Mouse (Mus musculus): ENCODE results near the gene Ankmy1. TPM values are rescaled to one million over a fixed set of nuclear protein-coding genes. Genes with fewer than 3 reads are reported as not detected.

The Ankmy1 gene
- 0.20 and 0.41 TPM in 2 replicates for polyA plus RNA-seq (2012; rRNA removed)

DNA sequence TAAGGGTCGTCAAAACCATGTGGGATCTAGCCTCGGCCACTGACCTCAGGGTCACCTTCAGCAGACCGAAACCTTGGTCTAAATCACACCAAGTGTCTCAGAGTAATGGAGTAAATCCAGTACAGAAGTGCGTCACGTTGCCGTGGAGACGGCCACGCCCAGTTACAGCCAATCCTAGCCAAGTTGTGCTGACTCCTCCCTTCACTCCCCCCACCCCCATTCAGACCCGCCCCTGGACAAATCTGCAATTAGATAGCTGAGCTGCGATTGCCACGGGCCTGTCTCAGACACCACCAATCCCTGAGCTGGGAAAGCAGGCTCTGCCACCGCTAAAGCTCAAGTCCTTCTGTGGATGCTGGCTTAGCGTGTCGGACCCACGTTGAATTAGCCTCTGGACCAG, at the start of gene Ankmy1:
Gene Ankmy1 (minus strand): TSS at position 121 of the 400 bp plus-strand sequence.
- DNase-seq (ENCODE audit: low read depth), result peak; percentile 82

DNA sequence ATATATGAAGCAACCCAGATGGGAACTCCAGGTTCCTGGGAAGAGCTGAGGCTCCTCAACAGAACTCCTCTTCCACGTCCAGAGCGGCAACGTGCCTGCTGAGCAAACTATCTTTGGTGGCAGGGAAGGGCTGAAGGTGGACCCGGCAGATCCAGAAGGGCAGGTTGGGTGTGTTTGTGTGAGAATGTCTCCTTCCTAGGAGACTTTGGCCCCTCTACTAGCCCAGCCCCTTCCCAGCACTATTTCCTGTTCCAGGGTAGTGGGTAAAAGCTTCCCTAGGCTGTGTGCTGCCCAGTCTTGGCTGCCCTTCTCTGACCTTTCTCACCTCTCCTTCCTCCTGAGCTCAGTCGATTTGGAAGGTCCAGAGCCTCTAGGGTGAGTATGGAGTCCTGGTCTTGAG, 47.9 kb upstream of the Ankmy1 start, which contains the start of gene Gpr35:
Gene Gpr35 (plus strand): TSS at position 259 of the 400 bp plus-strand sequence.
- no peak for DNase-seq (ENCODE audit: low read depth)
- no peak for TF ChIP-seq CTCF (IDR thresholded peaks at IDR 0.05; ENCODE audit: borderline replicate concordance, extremely low read depth, insufficient read depth, insufficient read length)
- TF ChIP-seq POLR2A (IDR thresholded peaks at IDR 0.05; ENCODE audit: borderline replicate concordance, extremely low read depth, insufficient read depth, insufficient read length, poor library complexity, severe bottlenecking), result no peak

More for the DNA sequence above, at the start of gene Ankmy1:
- TF ChIP-seq CTCF (IDR thresholded peaks at IDR 0.05; ENCODE audit: borderline replicate concordance, extremely low read depth, insufficient read depth, insufficient read length) (no peak), POLR2A (IDR thresholded peaks at IDR 0.05; ENCODE audit: borderline replicate concordance, extremely low read depth, insufficient read depth, insufficient read length, poor library complexity, severe bottlenecking) (no peak)

DNA sequence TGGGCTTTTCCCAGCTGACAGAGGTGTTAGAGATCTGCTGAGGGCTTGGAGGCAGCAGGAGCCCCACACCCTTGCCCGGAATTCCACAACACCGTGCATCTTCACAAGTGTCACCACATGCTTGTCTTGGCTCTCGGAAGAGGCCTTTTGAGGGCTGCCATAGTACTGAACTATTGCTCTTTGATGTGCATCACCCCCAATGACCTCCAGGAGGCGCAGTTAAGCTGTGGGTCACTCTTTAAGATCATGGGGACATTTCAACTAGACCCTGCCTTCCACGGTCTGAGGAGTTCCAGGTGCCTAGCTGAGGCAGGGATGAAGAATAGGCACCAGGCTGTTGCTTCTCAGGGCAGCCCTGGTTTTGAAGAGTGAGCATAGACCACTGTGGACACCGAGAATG, 46.7 kb upstream of the Ankmy1 start:
- no peak for DNase-seq (ENCODE audit: low read depth)
- TF ChIP-seq POLR2A (IDR thresholded peaks at IDR 0.05; ENCODE audit: borderline replicate concordance, extremely low read depth, insufficient read depth, insufficient read length, poor library complexity, severe bottlenecking), result no peak
- peak; percentile 41; the same call in 1 of the 2 replicates for TF ChIP-seq CTCF (IDR thresholded peaks at IDR 0.05; ENCODE audit: borderline replicate concordance, extremely low read depth, insufficient read depth, insufficient read length)

DNA sequence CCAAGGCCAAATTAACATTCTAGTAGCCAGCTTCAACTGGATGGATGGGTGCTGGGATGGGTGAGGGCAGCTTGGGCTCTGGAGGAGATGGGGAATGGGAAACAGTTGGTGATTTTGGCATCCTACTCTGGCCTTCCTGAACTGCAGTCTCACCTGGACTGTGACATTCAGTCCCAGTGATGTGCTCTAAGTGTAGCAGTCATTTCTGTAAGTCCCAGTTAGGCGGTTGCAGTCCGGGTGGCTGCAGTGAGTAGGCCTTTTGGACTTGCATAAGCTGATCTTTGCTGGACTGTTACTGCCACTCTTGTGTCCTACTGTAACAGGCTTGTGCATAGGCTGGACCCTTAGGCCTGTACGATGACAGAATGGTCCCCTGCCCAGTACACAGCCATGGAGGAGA, 45.3 kb upstream of the Ankmy1 start:
- no peak for TF ChIP-seq CTCF (IDR thresholded peaks at IDR 0.05; ENCODE audit: borderline replicate concordance, extremely low read depth, insufficient read depth, insufficient read length)
- no peak for TF ChIP-seq POLR2A (IDR thresholded peaks at IDR 0.05; ENCODE audit: borderline replicate concordance, extremely low read depth, insufficient read depth, insufficient read length, poor library complexity, severe bottlenecking)

DNA sequence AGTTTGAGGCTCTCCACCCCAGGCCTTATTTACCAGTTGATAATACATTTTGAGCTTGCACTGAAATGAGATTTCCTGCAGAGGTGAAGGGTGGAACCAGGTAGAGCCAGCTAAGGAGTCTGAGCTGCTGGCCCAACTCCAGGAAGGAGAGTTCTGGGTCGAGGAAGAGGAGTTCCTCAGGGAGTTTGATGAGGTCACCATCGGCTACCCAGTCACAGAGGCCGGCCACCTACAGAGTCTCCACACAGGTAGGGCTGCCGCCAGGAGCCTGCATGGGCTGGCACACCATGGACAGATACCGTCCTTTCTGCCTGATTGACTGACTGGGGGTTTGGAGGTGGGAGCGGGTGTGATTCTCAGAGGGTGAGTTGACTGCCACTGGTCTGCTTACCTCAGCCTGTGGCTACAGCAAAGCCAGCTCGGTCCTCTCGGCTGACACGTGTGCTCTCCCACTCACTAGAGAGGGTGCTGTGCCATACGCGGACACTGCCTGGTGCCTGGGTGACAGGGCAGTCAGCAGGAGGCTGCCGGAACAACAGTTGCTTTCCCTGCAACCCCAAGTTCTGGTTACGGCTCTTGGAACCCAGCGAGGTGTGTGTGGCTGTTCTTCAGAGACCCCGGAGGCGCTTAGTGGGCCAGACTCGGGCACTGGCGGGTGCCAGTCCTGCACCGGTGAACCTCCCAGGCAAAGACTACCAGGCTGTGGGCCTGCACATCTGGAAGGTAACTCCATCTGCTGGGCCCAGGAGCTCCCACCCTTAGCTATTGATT, 40.7 kb upstream of the Ankmy1 start:
- no peak for TF ChIP-seq CTCF (IDR thresholded peaks at IDR 0.05; ENCODE audit: borderline replicate concordance, extremely low read depth, insufficient read depth, insufficient read length)
- no peak for TF ChIP-seq POLR2A (IDR thresholded peaks at IDR 0.05; ENCODE audit: borderline replicate concordance, extremely low read depth, insufficient read depth, insufficient read length, poor library complexity, severe bottlenecking)
- DNase-seq (ENCODE audit: low read depth), result no peak

More for the DNA sequence above, 45.3 kb upstream of the Ankmy1 start:
- DNase-seq (ENCODE audit: low read depth), result no peak

DNA sequence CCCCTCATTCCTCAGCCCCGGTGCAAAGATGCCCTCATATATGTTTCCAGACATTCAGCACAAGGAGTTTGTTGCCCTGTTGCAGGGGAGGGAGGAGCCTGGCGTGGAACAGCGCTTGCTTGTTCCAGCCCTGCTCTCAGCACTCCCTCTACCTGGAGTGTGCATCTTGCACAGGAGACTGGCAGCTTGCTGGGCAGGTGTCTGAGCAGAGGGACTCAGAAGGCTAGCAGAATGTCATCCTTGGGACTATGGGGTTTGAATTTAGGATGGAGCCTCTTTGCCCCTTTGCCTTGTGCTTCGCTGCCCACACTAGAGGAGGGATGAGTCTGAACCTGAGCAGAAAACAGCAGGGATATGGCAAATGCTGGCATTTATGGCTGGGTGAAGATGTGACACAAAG, 37.0 kb upstream of the Ankmy1 start:
- TF ChIP-seq POLR2A (IDR thresholded peaks at IDR 0.05; ENCODE audit: borderline replicate concordance, extremely low read depth, insufficient read depth, insufficient read length, poor library complexity, severe bottlenecking), result no peak
- TF ChIP-seq CTCF (IDR thresholded peaks at IDR 0.05; ENCODE audit: borderline replicate concordance, extremely low read depth, insufficient read depth, insufficient read length), result no peak
- DNase-seq (ENCODE audit: low read depth), result no peak

DNA sequence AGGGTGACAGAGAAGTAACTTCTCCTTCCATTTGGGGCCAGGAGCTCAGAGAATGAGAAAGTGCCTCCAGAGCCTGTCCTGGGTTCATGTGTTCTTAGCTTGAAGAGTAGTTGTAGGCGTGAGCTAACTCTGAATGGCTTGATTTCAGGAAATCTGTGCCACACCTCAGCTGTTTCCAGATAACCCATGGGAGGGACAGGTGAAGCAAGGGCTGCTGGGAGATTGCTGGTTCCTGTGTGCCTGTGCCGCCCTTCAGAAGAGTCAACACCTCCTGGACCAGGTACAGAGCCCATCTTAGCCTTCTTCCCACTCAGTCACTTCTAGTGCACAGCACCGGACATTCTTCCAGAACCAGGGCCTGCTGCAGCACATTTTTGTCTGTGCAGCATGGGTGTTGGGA, 35.1 kb upstream of the Ankmy1 start:
- DNase-seq (ENCODE audit: low read depth), result no peak
- no peak for TF ChIP-seq POLR2A (IDR thresholded peaks at IDR 0.05; ENCODE audit: borderline replicate concordance, extremely low read depth, insufficient read depth, insufficient read length, poor library complexity, severe bottlenecking)
- TF ChIP-seq CTCF (IDR thresholded peaks at IDR 0.05; ENCODE audit: borderline replicate concordance, extremely low read depth, insufficient read depth, insufficient read length), result no peak

DNA sequence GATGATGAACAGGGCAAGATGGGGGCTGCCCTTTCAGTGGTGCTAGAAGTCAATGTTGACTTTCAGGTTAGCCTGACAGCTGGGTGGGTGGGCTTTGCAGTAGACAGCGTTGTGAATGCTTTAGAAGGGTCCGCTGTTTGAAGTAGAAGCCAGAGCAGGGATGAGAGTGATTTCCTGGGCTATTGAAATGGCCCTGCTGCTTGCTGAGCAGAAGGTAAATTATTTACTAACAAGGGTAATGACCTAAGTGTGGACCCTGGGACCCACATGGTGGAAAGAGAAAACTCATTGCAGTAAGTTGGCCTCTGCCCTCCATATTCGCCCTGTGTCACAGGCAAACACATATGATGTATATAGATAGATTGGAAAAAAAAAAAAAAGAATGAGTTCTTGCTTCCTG, 33.8 kb upstream of the Ankmy1 start:
- no peak for DNase-seq (ENCODE audit: low read depth)
- TF ChIP-seq CTCF (IDR thresholded peaks at IDR 0.05; ENCODE audit: borderline replicate concordance, extremely low read depth, insufficient read depth, insufficient read length) (no peak), POLR2A (IDR thresholded peaks at IDR 0.05; ENCODE audit: borderline replicate concordance, extremely low read depth, insufficient read depth, insufficient read length, poor library complexity, severe bottlenecking) (no peak)

DNA sequence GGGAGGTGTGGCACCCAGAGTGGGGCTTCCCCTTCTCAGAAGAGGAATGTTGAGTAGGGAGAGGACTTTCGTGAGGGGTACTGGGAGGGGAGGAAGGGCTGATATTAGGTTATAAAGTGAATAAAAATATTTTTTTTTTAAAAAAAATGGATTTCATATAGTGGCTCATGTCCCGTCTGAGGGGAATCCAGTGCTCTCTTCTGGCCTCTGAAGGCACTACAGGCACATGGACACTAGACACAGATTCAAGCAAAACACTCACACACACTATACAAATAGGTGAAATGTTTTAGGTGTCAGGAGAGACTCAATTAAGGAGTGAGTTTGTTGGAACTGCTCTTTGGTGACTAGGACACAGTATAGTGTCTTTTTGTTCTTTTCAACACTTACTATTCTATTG, 33.3 kb upstream of the Ankmy1 start:
- TF ChIP-seq CTCF (IDR thresholded peaks at IDR 0.05; ENCODE audit: borderline replicate concordance, extremely low read depth, insufficient read depth, insufficient read length) (peak; percentile 18; the same call in 1 of the 2 replicates), POLR2A (IDR thresholded peaks at IDR 0.05; ENCODE audit: borderline replicate concordance, extremely low read depth, insufficient read depth, insufficient read length, poor library complexity, severe bottlenecking) (no peak)
- peak; percentile 4 for DNase-seq (ENCODE audit: low read depth)

DNA sequence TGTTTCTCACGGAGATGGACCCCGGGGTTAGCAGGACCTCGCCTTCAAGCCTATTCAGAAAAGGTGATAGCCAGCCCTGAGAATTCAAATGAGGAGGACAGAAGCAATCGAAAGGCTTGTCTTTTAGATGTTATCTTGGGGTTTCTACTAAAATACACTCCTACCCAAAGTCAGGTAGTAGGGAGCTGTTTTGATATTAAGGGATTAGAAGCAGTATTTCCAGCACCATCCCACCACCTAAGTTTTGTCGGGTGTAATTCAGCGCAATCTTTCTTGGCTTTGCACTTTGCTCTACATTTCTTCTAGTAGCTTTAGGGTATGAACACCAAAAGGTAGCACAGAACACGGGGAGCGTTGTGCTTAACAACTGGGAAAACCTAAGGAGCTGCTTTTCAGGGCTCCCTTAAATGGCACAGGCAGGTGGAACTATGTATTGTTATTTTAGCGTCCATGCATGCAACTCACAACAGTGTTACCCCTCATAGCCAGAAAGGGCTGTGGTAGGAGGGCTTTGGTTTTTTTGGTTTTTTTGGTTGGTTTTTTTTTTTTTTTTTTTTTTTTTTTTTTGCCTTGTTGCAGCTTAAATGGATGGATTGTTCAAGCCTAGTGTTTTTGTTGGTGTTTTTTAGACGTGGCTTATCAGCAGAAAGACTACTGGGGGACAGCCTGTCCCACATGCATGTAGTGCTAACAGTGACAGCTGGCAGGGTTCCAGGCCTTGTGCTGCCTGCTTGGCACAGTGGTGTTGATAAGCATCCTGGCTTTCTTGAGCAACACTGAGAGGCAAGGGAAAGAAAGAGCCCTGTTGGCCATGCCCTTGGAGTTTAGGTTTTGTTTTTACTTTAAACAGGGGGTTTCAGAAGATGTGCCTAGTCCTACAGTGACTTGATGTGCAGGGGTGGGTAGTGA, 32.6 kb upstream of the Ankmy1 start:
- TF ChIP-seq POLR2A (IDR thresholded peaks at IDR 0.05; ENCODE audit: borderline replicate concordance, extremely low read depth, insufficient read depth, insufficient read length, poor library complexity, severe bottlenecking) (no peak), CTCF (IDR thresholded peaks at IDR 0.05; ENCODE audit: borderline replicate concordance, extremely low read depth, insufficient read depth, insufficient read length) (no peak)
- peak; percentile 81 for DNase-seq (ENCODE audit: low read depth)

DNA sequence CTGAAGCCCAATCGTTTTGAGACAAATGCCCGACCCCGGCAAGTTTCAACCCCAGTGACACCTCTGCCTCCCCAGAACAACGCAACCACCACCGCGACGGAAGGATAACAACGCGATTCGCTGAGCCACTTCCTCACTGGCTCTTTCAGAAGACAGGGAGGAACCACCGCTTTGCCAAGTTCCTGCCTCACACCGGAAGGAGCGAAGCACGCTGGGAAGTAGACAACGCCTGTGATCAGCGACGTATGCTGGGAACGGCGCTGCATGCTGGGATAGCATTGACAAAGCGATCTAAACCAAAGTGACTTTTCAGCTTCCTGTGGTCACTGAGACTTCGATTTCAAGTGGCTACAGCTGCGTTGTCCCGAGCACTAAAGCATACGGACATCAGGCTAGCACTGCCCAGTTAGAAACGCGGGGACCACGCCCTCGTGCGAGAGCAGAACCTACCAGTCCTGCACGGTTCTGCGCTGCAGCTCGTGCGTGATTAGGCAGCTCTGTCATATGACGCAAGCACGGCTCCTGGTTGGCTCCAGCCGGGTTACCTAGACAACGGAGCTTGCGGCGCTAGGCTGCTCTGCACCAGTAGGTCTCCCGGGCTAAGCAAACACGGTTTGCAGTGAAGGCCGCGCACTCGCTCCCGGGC, 31.6 kb upstream of the Ankmy1 start, which contains the start of gene Capn10:
Gene Capn10 (plus strand): TSS at position 195 of the 646 bp plus-strand sequence.
- TF ChIP-seq CTCF (IDR thresholded peaks at IDR 0.05; ENCODE audit: borderline replicate concordance, extremely low read depth, insufficient read depth, insufficient read length) (no peak), POLR2A (IDR thresholded peaks at IDR 0.05; ENCODE audit: borderline replicate concordance, extremely low read depth, insufficient read depth, insufficient read length, poor library complexity, severe bottlenecking) (peak; percentile 45; the same call in 1 of the 2 replicates)

More for the DNA sequence above, 31.6 kb upstream of the Ankmy1 start, which contains the start of gene Capn10:
- peak; percentile 100 for DNase-seq (ENCODE audit: low read depth)

All from brain, embryonic 14.5 days (tissue).